Mouse (Mus musculus) forebrain, postnatal 0 days (tissue): ENCODE measurements at regions not wholly inside any gene's neighbourhood (a gene's known extent, or its start where the extent isn't known, plus 50 kb on each side); places are given as distances from the start of the nearest gene placed in this dataset.

Experiments used
- ATAC-seq: fragments of 200-750 bp; cut with Nextera tagmentation; 2 replicates; pipeline ENCODE4 v1.8.0; 2017; ENCODE audit warnings: mild to moderate bottlenecking, moderate library complexity
- DNase-seq: peaks from one replicate; pipeline ENCODE4 v3.0.0-alpha.2; 2015
- H3K27ac ChIP-seq: fragments of 300-500 bp; sonication (generic); 2 replicates; pipeline ENCODE4 v1.5.1; 2014; ENCODE audit warnings: low read depth, mild to moderate bottlenecking, antibody characterized with exemption, low read length, moderate library complexity, mixed read lengths
- H3K27me3 ChIP-seq: fragments of 300-500 bp; sonication (generic); 2 replicates; pipeline ENCODE4 v1.6.1; 2014; ENCODE audit warnings: mild to moderate bottlenecking, low read length, mixed read lengths; ENCODE audit not compliant: insufficient read depth
- H3K36me3 ChIP-seq: fragments of 300-500 bp; sonication (generic); 2 replicates; pipeline ENCODE4 v1.6.1; 2014; ENCODE audit warnings: mild to moderate bottlenecking, moderate library complexity; ENCODE audit not compliant: insufficient read depth
- H3K4me1 ChIP-seq: fragments of 300-500 bp; sonication (generic); 2 replicates; pipeline ENCODE4 v1.6.1; 2014; ENCODE audit warnings: antibody characterized with exemption; ENCODE audit not compliant: insufficient read depth
- H3K4me2 ChIP-seq: fragments of 300-500 bp; sonication (generic); 2 replicates; pipeline ENCODE4 v1.6.1; 2014; ENCODE audit warnings: low read depth, mild to moderate bottlenecking, moderate library complexity
- H3K4me3 ChIP-seq: fragments of 300-500 bp; sonication (generic); 2 replicates; pipeline ENCODE4 v1.5.1; 2014; ENCODE audit warnings: low read depth, low read length, mixed read lengths
- H3K9ac ChIP-seq: fragments of 300-500 bp; sonication (generic); 2 replicates; pipeline ENCODE4 v1.6.1; 2014; ENCODE audit warnings: mild to moderate bottlenecking
- H3K9me3 ChIP-seq: fragments of 300-500 bp; sonication (generic); 2 replicates; pipeline ENCODE4 v1.6.1; 2016; ENCODE audit warnings: low read length
- CTCF ChIP-seq: sonication (generic); IDR thresholded peaks from 2 replicates; pipeline ENCODE4 v1.5.1; 2016; ENCODE audit warnings: antibody characterized with exemption, control low read depth, low read depth
- WGBS: fragments of 180-500 bp; shearing (Covaris S2); extraction: QIAGEN DNeasy Blood & Tissue Kit; methylation state at CpG from one replicate; pipeline ENCODE4 v1.1.7; 2014; 5-methylcytosine and 5-hydroxymethylcytosine counted together
- microRNA-seq, 2 experiments: library from miRNA; unstranded; fragments of <30 nt; microRNA quantifications; one replicate each; pipeline ENCODE4; 2016

- Histone ChIP-seq H3K27ac (no peak overlapping the region), H3K9me3 (no peaks in the 10 kb centered on the region), H3K4me1 (no peaks in the 10 kb centered on the region), H3K9ac (no peak overlapping the region), H3K27me3 (no peaks in the 10 kb centered on the region), H3K4me2 (no peak overlapping the region), H3K36me3 (no peaks in the 10 kb centered on the region), H3K4me3 (no peak overlapping the region)
- no peak for TF ChIP-seq CTCF
- DNase-seq: no peak
- 74% methylated on average over 1 of the region's 1 CpGs for WGBS
- ATAC-seq: no peak
Measured at GRCm38 (mm10) chr10:37206986-37207385, 68.3 kb upstream of the Marcks start.

- Histone ChIP-seq H3K4me1 (no peaks in the 10 kb centered on the region), H3K36me3 (no peaks in the 10 kb centered on the region), H3K9me3 (no peaks in the 10 kb centered on the region), H3K27me3 (no peaks in the 10 kb centered on the region), H3K9ac (no peak overlapping the region), H3K4me3 (no peak overlapping the region), H3K4me2 (no peak overlapping the region), H3K27ac (no peak overlapping the region)
- TF ChIP-seq CTCF: no peak
- DNase-seq (no peak), ATAC-seq (no peak)
- 75% methylated on average over 4 of the region's 4 CpGs for WGBS
Measured at GRCm38 (mm10) chr10:37206546-37206945, 67.8 kb upstream of the Marcks start.

GRCm38 (mm10) chr10:37203709-37204108 lies 65.0 kb upstream of the Marcks start:
- H3K27ac ChIP-seq: no peak overlapping the region
- 91% methylated on average over 1 of the region's 1 CpGs for WGBS
- H3K27me3 ChIP-seq: no peaks in the 10 kb centered on the region
- no peaks in the 10 kb centered on the region for H3K9me3 ChIP-seq
- no peak overlapping the region for H3K4me2 ChIP-seq
- DNase-seq (no peak), ATAC-seq (no peak)
- no peak for TF ChIP-seq CTCF
- H3K4me1 ChIP-seq: no peaks in the 10 kb centered on the region
- H3K4me3 ChIP-seq: no peak overlapping the region
- H3K36me3 ChIP-seq: no peaks in the 10 kb centered on the region
- H3K9ac ChIP-seq: no peak overlapping the region

GRCm38 (mm10) chr10:37194798-37195453 lies 56.2 kb upstream of the Marcks start:
- no peak for DNase-seq
- Histone ChIP-seq H3K4me2 (no peak overlapping the region), H3K27ac (no peak overlapping the region), H3K9ac (no peak overlapping the region), H3K4me3 (no peak overlapping the region), H3K4me1 (no peaks in the 10 kb centered on the region), H3K9me3 (no peaks in the 10 kb centered on the region), H3K36me3 (no peaks in the 10 kb centered on the region), H3K27me3 (no peaks in the 10 kb centered on the region)
- ATAC-seq: no peak
- WGBS: 92% methylated on average over 13 of the region's 13 CpGs
- TF ChIP-seq CTCF: no peak

GRCm38 (mm10) chr10:37194131-37194797 lies 55.5 kb upstream of the Marcks start:
- WGBS: 85% methylated on average over 15 of the region's 15 CpGs
- H3K4me3 ChIP-seq: no peak overlapping the region

GRCm38 (mm10) chr10:37192661-37193060 lies 53.9 kb upstream of the Marcks start:
- Histone ChIP-seq H3K4me1 (no peaks in the 10 kb centered on the region), H3K9me3 (no peaks in the 10 kb centered on the region), H3K36me3 (no peaks in the 10 kb centered on the region), H3K27me3 (no peaks in the 10 kb centered on the region), H3K4me2 (no peak overlapping the region), H3K9ac (no peak overlapping the region), H3K27ac (no peak overlapping the region), H3K4me3 (no peak overlapping the region)
- ATAC-seq (no peak), DNase-seq (no peak)
- WGBS: 88% methylated on average over 2 of the region's 2 CpGs
- TF ChIP-seq CTCF: no peak

More at GRCm38 (mm10) chr10:37194131-37194797, 55.5 kb upstream of the Marcks start:
- no peak overlapping the region for H3K4me2 ChIP-seq
- H3K9me3 ChIP-seq: no peaks in the 10 kb centered on the region
- no peak for ATAC-seq
- H3K27ac ChIP-seq: no peak overlapping the region
- no peaks in the 10 kb centered on the region for H3K27me3 ChIP-seq
- no peaks in the 10 kb centered on the region for H3K36me3 ChIP-seq
- no peaks in the 10 kb centered on the region for H3K4me1 ChIP-seq
- no peak for DNase-seq
- no peak for TF ChIP-seq CTCF
- H3K9ac ChIP-seq: no peak overlapping the region

- Histone ChIP-seq H3K36me3 (no peaks in the 10 kb centered on the region), H3K27ac (no peak overlapping the region), H3K4me2 (no peak overlapping the region), H3K9me3 (no peaks in the 10 kb centered on the region), H3K4me3 (no peak overlapping the region), H3K4me1 (no peaks in the 10 kb centered on the region), H3K27me3 (no peaks in the 10 kb centered on the region), H3K9ac (no peak overlapping the region)
- no peak for ATAC-seq
- no peak for TF ChIP-seq CTCF
- no peak for DNase-seq
- 88% methylated on average over 6 of the region's 6 CpGs for WGBS
Measured at GRCm38 (mm10) chr10:37190092-37190491, 51.4 kb upstream of the Marcks start.

Small RNAs in the stretch of these regions (microRNA-seq; reads per million reads assigned to microRNA genes)
- 0 reads per million in 2 experiments for gene Gm24710
